Mouse (Mus musculus) brain, embryonic 14.5 days (tissue): ENCODE results near the gene Letmd1.

Experiments used
- CTCF ChIP-seq: fragments of 200-500 bp; IDR thresholded peaks from 2 replicates; pipeline ENCODE4 v1.5.1; 2012; ENCODE audit warnings: inconsistent platforms, mild to moderate bottlenecking, moderate library complexity, borderline replicate concordance; ENCODE audit not compliant: insufficient read depth, insufficient read length; ENCODE audit errors: extremely low read depth
- POLR2A ChIP-seq: fragments of 200-500 bp; IDR thresholded peaks from 2 replicates; pipeline ENCODE4 v1.6.1; 2012; ENCODE audit warnings: mild to moderate bottlenecking, inconsistent platforms, borderline replicate concordance; ENCODE audit not compliant: poor library complexity, insufficient read depth, insufficient read length, severe bottlenecking; ENCODE audit errors: extremely low read depth

- TF ChIP-seq POLR2A, result no peak
- no peak for TF ChIP-seq CTCF
Measured at GRCm38 (mm10) chr15:100469189-100469545, 344 bp downstream of the Letmd1 start.
